Mouse (Mus musculus): Measurements from ENCODE around the gene Asic5. TPM values are rescaled to one million over a fixed set of nuclear protein-coding genes. Genes with fewer than 3 reads are reported as not detected.

The Asic5 gene
- polyA plus RNA-seq, 1 experiment from 2014 or later = not detected

- no peaks in the 10 kb centered on the region for H3K36me3 ChIP-seq
- 44% methylated on average over 5 of the region's 5 CpGs for WGBS
- peaks cover 12% of the 10 kb centered on the region; the same call in 1 of the 2 replicates for H3K4me1 ChIP-seq
- H3K4me3 ChIP-seq = no peak overlapping the region
- no peaks in the 10 kb centered on the region for H3K9me3 ChIP-seq (replicated peaks)
- H3K27ac ChIP-seq = no peak overlapping the region
- DNase-seq (ENCODE audit: low spot score) = no peak
- no peaks in the 10 kb centered on the region for H3K27me3 ChIP-seq (ENCODE audit: low read depth, poor library complexity, severe bottlenecking)
These were observed 72.3 kb downstream of the Asic5 start for GRCm38 (mm10) chr3:82054283-82054974.

- no peaks in the 10 kb centered on the region for H3K36me3 ChIP-seq
- H3K9me3 ChIP-seq (replicated peaks) = no peaks in the 10 kb centered on the region
- no peaks in the 10 kb centered on the region for H3K27me3 ChIP-seq (ENCODE audit: low read depth, poor library complexity, severe bottlenecking)
- H3K4me1 ChIP-seq = peaks cover 5% of the 10 kb centered on the region; the same call in 1 of the 2 replicates
- no peak overlapping the region for H3K4me3 ChIP-seq
- DNase-seq (ENCODE audit: low spot score) = no peak
- no peak overlapping the region for H3K27ac ChIP-seq
- 62% methylated on average over 5 of the region's 5 CpGs for WGBS
These were observed 75.1 kb downstream of the Asic5 start for GRCm38 (mm10) chr3:82057201-82057600.

DNA sequence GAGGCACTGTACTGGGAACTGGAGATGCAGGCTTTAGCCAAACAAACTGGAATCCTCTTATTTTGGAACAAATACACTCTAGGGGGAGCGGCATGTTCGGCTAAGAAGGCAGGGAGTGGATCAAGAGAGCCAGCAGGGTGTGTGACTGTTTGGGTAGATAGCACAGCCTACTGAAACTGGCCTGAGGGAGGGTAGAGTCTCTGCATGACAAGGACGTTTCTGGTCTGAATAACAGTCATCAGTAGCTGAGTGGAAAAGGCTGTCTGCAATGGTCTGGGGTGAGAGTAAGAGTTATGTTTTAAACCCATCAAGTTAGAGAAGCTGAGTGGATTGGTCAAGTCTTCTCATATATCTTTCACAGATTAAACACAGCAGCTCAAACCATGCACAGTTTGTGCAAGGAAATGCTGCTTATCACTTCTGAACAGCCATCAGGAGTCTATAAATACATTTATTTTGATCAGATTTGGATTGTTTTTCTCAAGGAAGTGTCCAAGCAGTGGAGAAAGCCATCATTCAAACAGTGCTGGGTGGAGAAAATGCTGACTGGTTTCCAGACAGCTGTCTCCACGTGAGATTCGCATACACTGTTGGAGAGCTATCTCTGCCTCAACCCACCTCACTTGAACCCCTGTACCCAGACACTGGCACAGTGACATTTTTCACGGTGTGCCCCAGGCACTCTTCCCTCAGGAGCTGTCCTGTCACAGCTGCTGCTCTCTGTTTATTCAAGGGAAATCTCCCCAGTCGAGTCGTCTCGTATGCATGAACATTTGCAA lies 79.5 kb downstream of the Asic5 start:
- WGBS = 54% methylated on average over 9 of the region's 9 CpGs

GRCm38 (mm10) chr3:82067830-82068229 lies 85.7 kb downstream of the Asic5 start:
- H3K4me1 ChIP-seq = no peaks in the 10 kb centered on the region
- no peak overlapping the region for H3K4me3 ChIP-seq
- H3K27me3 ChIP-seq (ENCODE audit: low read depth, poor library complexity, severe bottlenecking) = peaks cover 6% of the 10 kb centered on the region
- H3K9me3 ChIP-seq (replicated peaks) = no peaks in the 10 kb centered on the region
- WGBS = 70% methylated on average over 5 of the region's 5 CpGs
- no peak for DNase-seq (ENCODE audit: low spot score)
- H3K27ac ChIP-seq = no peak overlapping the region
- no peaks in the 10 kb centered on the region for H3K36me3 ChIP-seq

More for the DNA sequence above, 79.5 kb downstream of the Asic5 start:
- Histone ChIP-seq H3K4me3 (no peak overlapping the region), H3K27me3 (ENCODE audit: low read depth, poor library complexity, severe bottlenecking) (no peaks in the 10 kb centered on the region), H3K36me3 (no peaks in the 10 kb centered on the region), H3K4me1 (no peaks in the 10 kb centered on the region), H3K9me3 (replicated peaks) (no peaks in the 10 kb centered on the region), H3K27ac (no peak overlapping the region)
- DNase-seq (ENCODE audit: low spot score) = no peak

Other genes with a start within 250 kb of the Asic5 start
- 3.4 and 5.0 TPM in 2 replicates for gene Ctso, start 49.7 kb upstream of the Asic5 start, polyA plus RNA-seq (2016; fragmentation: Nextera tagmentation; extraction: Ambion mirVana)
- 0.89 TPM in 1 of 2 replicates, not detected in the other for gene Tdo2, start 6.1 kb upstream of the Asic5 start, polyA plus RNA-seq (2016; fragmentation: Nextera tagmentation; extraction: Ambion mirVana)
- 1.3 and 1.9 TPM in 2 replicates for gene Gucy1b1, start 92.4 kb downstream of the Asic5 start, polyA plus RNA-seq (2016; fragmentation: Nextera tagmentation; extraction: Ambion mirVana)
- gene Gucy1a1, start 163.5 kb downstream of the Asic5 start, polyA plus RNA-seq (2016; fragmentation: Nextera tagmentation; extraction: Ambion mirVana) = 0.60 and 1.2 TPM in 2 replicates